Mouse (Mus musculus): Measurements from ENCODE around the gene Bloc1s1.

The Bloc1s1 gene

GRCm38 (mm10) chr10:128923935-128924334, at the start of gene Bloc1s1:
Bloc1s1 (minus strand) TSS chr10:128924035.
- no peak for DNase-seq (ENCODE audit: low read depth)

- DNase-seq (ENCODE audit: low read depth): no peak
These were observed 49.0 kb upstream of the Bloc1s1 start for GRCm38 (mm10) chr10:128972841-128973240.

- DNase-seq (ENCODE audit: low read depth): no peak
These were observed 47.0 kb upstream of the Bloc1s1 start for GRCm38 (mm10) chr10:128970740-128971250.

- DNase-seq (ENCODE audit: low read depth): peak; percentile 80
These were observed 44.5 kb upstream of the Bloc1s1 start for GRCm38 (mm10) chr10:128968341-128968749.

GRCm38 (mm10) chr10:128965871-128966270, 42.0 kb upstream of the Bloc1s1 start:
- peak; percentile 33 for DNase-seq (ENCODE audit: low read depth)

GRCm38 (mm10) chr10:128964961-128965360, 41.1 kb upstream of the Bloc1s1 start:
- no peak for DNase-seq (ENCODE audit: low read depth)

GRCm38 (mm10) chr10:128960590-128961584, 37.1 kb upstream of the Bloc1s1 start, which contains the start of gene Mettl7b:
Mettl7b (minus strand) TSS chr10:128960988.
- DNase-seq (ENCODE audit: low read depth): no peak

GRCm38 (mm10) chr10:128960142-128960541, 36.3 kb upstream of the Bloc1s1 start:
- no peak for DNase-seq (ENCODE audit: low read depth)

- no peak for DNase-seq (ENCODE audit: low read depth)
These were observed 34.5 kb upstream of the Bloc1s1 start for GRCm38 (mm10) chr10:128958340-128958739.

GRCm38 (mm10) chr10:128950208-128950887, 26.5 kb upstream of the Bloc1s1 start:
- peak; percentile 45 for DNase-seq (ENCODE audit: low read depth)

GRCm38 (mm10) chr10:128947496-128947895, 23.7 kb upstream of the Bloc1s1 start:
- DNase-seq (ENCODE audit: low read depth): no peak

- peak; percentile 64 for DNase-seq (ENCODE audit: low read depth)
These were observed 21.8 kb upstream of the Bloc1s1 start for GRCm38 (mm10) chr10:128945675-128946074.

GRCm38 (mm10) chr10:128940475-128941061, 16.7 kb upstream of the Bloc1s1 start:
- DNase-seq (ENCODE audit: low read depth): no peak

- DNase-seq (ENCODE audit: low read depth): no peak
These were observed 15.1 kb upstream of the Bloc1s1 start for GRCm38 (mm10) chr10:128938974-128939373.

GRCm38 (mm10) chr10:128938457-128938856, 14.6 kb upstream of the Bloc1s1 start:
- no peak for DNase-seq (ENCODE audit: low read depth)

GRCm38 (mm10) chr10:128937756-128938390, 14.0 kb upstream of the Bloc1s1 start:
- no peak for DNase-seq (ENCODE audit: low read depth)

- DNase-seq (ENCODE audit: low read depth): no peak
These were observed 12.1 kb upstream of the Bloc1s1 start for GRCm38 (mm10) chr10:128935826-128936440.

GRCm38 (mm10) chr10:128934997-128935787, 11.4 kb upstream of the Bloc1s1 start:
- DNase-seq (ENCODE audit: low read depth): no peak

- DNase-seq (ENCODE audit: low read depth): no peak
These were observed 10.3 kb upstream of the Bloc1s1 start for GRCm38 (mm10) chr10:128933976-128934721.

GRCm38 (mm10) chr10:128933574-128933973, 9.7 kb upstream of the Bloc1s1 start, which contains the start of gene Itga7:
Itga7 (plus strand) TSS chr10:128933818.
- DNase-seq (ENCODE audit: low read depth): peak; percentile 57

All from NIH3T3 (cell line).